In the genomic region with DNA sequence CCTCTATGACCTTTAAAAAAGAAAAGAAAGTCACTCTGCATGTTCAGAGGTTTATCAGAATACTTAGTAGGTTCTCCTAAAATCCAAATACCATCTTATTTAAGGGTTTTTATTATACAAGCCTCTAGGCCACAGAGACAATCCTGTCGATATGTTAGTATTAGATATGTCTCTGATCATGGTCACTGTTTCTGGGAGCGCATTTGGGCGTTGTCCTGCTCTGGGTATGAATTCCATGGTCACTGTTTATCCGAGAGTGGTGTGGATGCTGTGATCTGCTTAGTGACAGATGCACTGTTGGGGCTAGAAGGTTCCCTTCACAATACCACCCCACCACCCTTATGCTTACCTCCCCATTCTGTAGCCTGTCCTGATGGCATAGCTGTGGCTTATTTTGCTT, we compare ENCODE assay signal across 31 mouse cellular contexts.
"Had no signal": no experiment of that assay in that cellular context is flagged by ENCODE, and none has a peak within 500 bp of the region (broad histone marks: within the 10 kb centered on the region; RNA-seq: fewer than 3 reads in every experiment).

No protein-coding gene starts in this region.

- H3K36me3 ChIP-seq: limb, embryonic 10.5 days; limb, embryonic 12.5 days; limb, embryonic 13.5 days; limb, embryonic 15.5 days; liver, embryonic 12.5 days; liver, embryonic 13.5 days; liver, embryonic 15.5 days; lung, embryonic 15.5 days; midbrain, embryonic 10.5 days; midbrain, embryonic 12.5 days; midbrain, embryonic 15.5 days; neural tube, embryonic 12.5 days had no signal

- H3K27me3 ChIP-seq: limb, embryonic 12.5 days; limb, embryonic 13.5 days; limb, embryonic 15.5 days; liver, embryonic 12.5 days; liver, embryonic 13.5 days; liver, embryonic 15.5 days; lung, embryonic 15.5 days; megakaryocyte, embryonic 14.5 days; midbrain, embryonic 12.5 days; midbrain, embryonic 15.5 days; neural tube, embryonic 12.5 days had no signal

- H3K27ac ChIP-seq: left cerebral cortex, adult 2 months; limb, embryonic 10.5 days; limb, embryonic 12.5 days; limb, embryonic 13.5 days; limb, embryonic 15.5 days; liver, embryonic 12.5 days; liver, embryonic 13.5 days; liver, embryonic 14.5 days; liver, embryonic 15.5 days; lung, embryonic 15.5 days; macrophage; midbrain, embryonic 10.5 days; midbrain, embryonic 12.5 days; midbrain, embryonic 15.5 days; neural tube, embryonic 12.5 days had no signal

- H3K4me3 ChIP-seq: left cerebral cortex, adult 2 months; limb, embryonic 10.5 days; limb, embryonic 12.5 days; limb, embryonic 13.5 days; limb, embryonic 15.5 days; liver, embryonic 12.5 days; liver, embryonic 13.5 days; liver, embryonic 15.5 days; lung, embryonic 15.5 days; megakaryocyte, embryonic 14.5 days; midbrain, embryonic 10.5 days; midbrain, embryonic 12.5 days; midbrain, embryonic 15.5 days; myocyte; neural tube, embryonic 12.5 days had no signal

- ATAC-seq: liver, embryonic 12.5 days; liver, postnatal 0 days; lung, postnatal 0 days; midbrain, embryonic 15.5 days; midbrain, embryonic 16.5 days had no signal

- H3K9me3 ChIP-seq: limb, embryonic 10.5 days; limb, embryonic 12.5 days; limb, embryonic 13.5 days; limb, embryonic 15.5 days; liver, embryonic 12.5 days; liver, embryonic 13.5 days; liver, embryonic 15.5 days; lung, embryonic 15.5 days; midbrain, embryonic 10.5 days; midbrain, embryonic 12.5 days; midbrain, embryonic 15.5 days; neural tube, embryonic 12.5 days had no signal

- DNase-seq: left cerebral cortex, postnatal 4 days; liver; liver, embryonic 13.5 days; liver, postnatal 0 days; lung, adult 18-20 months; lung, adult 2 months; lung, embryonic 14.5 days; lung, postnatal 10 days; lung, postnatal 14 days; lung, postnatal 36 days; lung, postnatal 4 days; midbrain, embryonic 14.5 days had no signal

- H3K4me1 ChIP-seq: limb, embryonic 12.5 days; liver, embryonic 12.5 days; liver, embryonic 13.5 days; liver, embryonic 15.5 days; megakaryocyte, embryonic 14.5 days; midbrain, embryonic 15.5 days; neural tube, embryonic 12.5 days had no signal

- H3K9ac ChIP-seq: limb, embryonic 12.5 days; limb, embryonic 13.5 days; limb, embryonic 15.5 days; liver, embryonic 12.5 days; liver, embryonic 13.5 days; liver, embryonic 14.5 days; liver, embryonic 15.5 days; liver, postnatal 0 days; lung, embryonic 14.5 days; lung, embryonic 15.5 days; midbrain, embryonic 12.5 days; midbrain, embryonic 15.5 days; neural tube, embryonic 12.5 days had no signal

- H3K4me2 ChIP-seq: limb, embryonic 12.5 days; limb, embryonic 13.5 days; limb, embryonic 15.5 days; liver, embryonic 11.5 days; liver, embryonic 12.5 days; liver, embryonic 13.5 days; liver, embryonic 15.5 days; lung, embryonic 14.5 days; lung, embryonic 15.5 days; midbrain, embryonic 12.5 days; midbrain, embryonic 15.5 days; neural tube, embryonic 12.5 days had no signal
